Mouse (Mus musculus) CH12.LX (cell line): Measurements from ENCODE around the gene Dkkl1. TPM values are rescaled to one million over a fixed set of nuclear protein-coding genes. Genes with fewer than 3 reads are reported as not detected.

Experiments used
- DNase-seq: peaks from one replicate; pipeline ENCODE4 v3.0.0-alpha.2; 2013; ENCODE audit errors: extremely low read depth
- H3K27ac ChIP-seq: 2 replicates; pipeline ENCODE4 v1.5.1; 2012; ENCODE audit warnings: low read depth, mild to moderate bottlenecking, control low read depth, moderate library complexity; ENCODE audit not compliant: insufficient read depth
- H3K27me3 ChIP-seq: replicated peaks from 2 replicates; pipeline ENCODE3; 2012; ENCODE audit warnings: inconsistent platforms
- H3K36me3 ChIP-seq, 2 experiments: replicated peaks in 1 of 2; 2 replicates each; pipeline versions ENCODE3 to v1.6.1; 2012; ENCODE audit warnings: inconsistent platforms in 1 of 2, low read length in 1 of 2, mild to moderate bottlenecking in 1 of 2, mixed read lengths in 1 of 2, moderate library complexity in 1 of 2; ENCODE audit not compliant: control insufficient read depth in 1 of 2, insufficient read depth in 1 of 2
- H3K4me1 ChIP-seq, 2 experiments: 2 replicates each; pipeline ENCODE4 v1.6.1; 2012; ENCODE audit warnings: inconsistent platforms in 1 of 2, moderate library complexity in 1 of 2; ENCODE audit not compliant: insufficient read depth in 2 of 2, control insufficient read depth in 1 of 2
- H3K4me2 ChIP-seq: 2 replicates; pipeline ENCODE4 v1.6.1; 2012; ENCODE audit warnings: low read depth, mild to moderate bottlenecking, control low read depth; ENCODE audit not compliant: poor library complexity, insufficient read depth, severe bottlenecking
- H3K4me3 ChIP-seq, 3 experiments: fragments of 150-350 bp in 1 of 3; sonication (generic) in 1 of 3; replicated peaks in 1 of 3; 2 replicates each; pipeline versions ENCODE3 to v1.5.1; 2011 to 2012; ENCODE audit warnings: low read depth in 2 of 3, low read length in 2 of 3, mild to moderate bottlenecking in 2 of 3, moderate library complexity in 2 of 3, control low read depth in 1 of 3, improper control_type of control experiment in 1 of 3, inconsistent platforms in 1 of 3, mixed read lengths in 1 of 3; ENCODE audit not compliant: poor library complexity in 1 of 3
- H3K79me2 ChIP-seq: replicated peaks from 2 replicates; pipeline ENCODE4 v1.6.1; 2012; ENCODE audit warnings: mild to moderate bottlenecking, moderate library complexity; ENCODE audit not compliant: control insufficient read depth, poor library complexity, insufficient read depth, severe bottlenecking; ENCODE audit errors: extremely low read depth
- H3K9ac ChIP-seq: 2 replicates; pipeline ENCODE4 v1.6.1; 2012; ENCODE audit warnings: low read depth, mild to moderate bottlenecking, control low read depth, moderate library complexity; ENCODE audit not compliant: insufficient read depth
- H3K9me3 ChIP-seq: replicated peaks from 2 replicates; pipeline ENCODE3; 2012; ENCODE audit warnings: low read length, inconsistent platforms, mixed read lengths
- BHLHE40 ChIP-seq: IDR thresholded peaks from 2 replicates; pipeline ENCODE4 v1.6.1; 2011; ENCODE audit warnings: mild to moderate bottlenecking, low read depth, low read length, improper control_type of control experiment
- CHD2 ChIP-seq: IDR thresholded peaks from 2 replicates; pipeline ENCODE4 v1.6.1; 2011; ENCODE audit warnings: low read length, improper control_type of control experiment
- CTCF ChIP-seq, 2 experiments: IDR thresholded peaks in 1 of 2; conservative IDR thresholded peaks in 1 of 2; 2 replicates each; pipeline ENCODE4 v1.5.1; 2011 to 2012; ENCODE audit warnings: low read depth in 2 of 2, low read length in 2 of 2, improper control_type of control experiment in 1 of 2, inconsistent platforms in 1 of 2, mild to moderate bottlenecking in 1 of 2, moderate library complexity in 1 of 2
- E2F4 ChIP-seq: IDR thresholded peaks from 2 replicates; pipeline ENCODE4 v1.6.1; 2011; ENCODE audit warnings: low read depth, low read length, improper control_type of control experiment; ENCODE audit not compliant: insufficient replicate concordance
- EP300 ChIP-seq: IDR thresholded peaks from 2 replicates; pipeline ENCODE4 v1.6.1; 2011; ENCODE audit warnings: low read length, improper control_type of control experiment
- HCFC1 ChIP-seq: IDR thresholded peaks from 2 replicates; pipeline ENCODE4 v1.6.1; 2012; ENCODE audit warnings: low read depth, mild to moderate bottlenecking, inconsistent platforms, low read length, improper control_type of control experiment
- JUN ChIP-seq: IDR thresholded peaks from 2 replicates; pipeline ENCODE4 v1.6.1; 2011; ENCODE audit warnings: low read depth, mild to moderate bottlenecking, low read length, improper control_type of control experiment, moderate library complexity; ENCODE audit not compliant: insufficient read depth
- MAX ChIP-seq: IDR thresholded peaks from 2 replicates; pipeline ENCODE4 v1.6.1; 2011; ENCODE audit warnings: low read length, improper control_type of control experiment
- MAZ ChIP-seq: IDR thresholded peaks from 2 replicates; pipeline ENCODE4 v1.6.1; 2012; ENCODE audit warnings: low read depth, mild to moderate bottlenecking, inconsistent platforms, low read length, improper control_type of control experiment, moderate library complexity
- MEF2A ChIP-seq: IDR thresholded peaks from 2 replicates; pipeline ENCODE4 v1.6.1; 2014; ENCODE audit warnings: low read depth, mild to moderate bottlenecking, inconsistent platforms, low read length, improper control_type of control experiment, borderline replicate concordance
- MXI1 ChIP-seq: IDR thresholded peaks from 2 replicates; pipeline ENCODE4 v1.6.1; 2011; ENCODE audit warnings: mild to moderate bottlenecking, low read depth, low read length, improper control_type of control experiment
- NRF1 ChIP-seq: IDR thresholded peaks from 2 replicates; pipeline ENCODE4 v1.6.1; 2014; ENCODE audit warnings: low read depth, mild to moderate bottlenecking, inconsistent platforms, low read length, improper control_type of control experiment, moderate library complexity
- POLR2AphosphoS2 ChIP-seq: IDR thresholded peaks from 2 replicates; pipeline ENCODE4 v1.6.1; 2011; ENCODE audit warnings: low read depth, low read length, improper control_type of control experiment
- RAD21 ChIP-seq: IDR thresholded peaks from 2 replicates; pipeline ENCODE4 v1.6.1; 2011; ENCODE audit warnings: low read depth, mild to moderate bottlenecking, low read length, improper control_type of control experiment, moderate library complexity
- SIN3A ChIP-seq: IDR thresholded peaks from 2 replicates; pipeline ENCODE4 v1.6.1; 2012; ENCODE audit warnings: low read length, improper control_type of control experiment, inconsistent platforms
- SMC3 ChIP-seq: IDR thresholded peaks from 2 replicates; pipeline ENCODE4 v1.6.1; 2011; ENCODE audit warnings: low read depth, low read length, improper control_type of control experiment
- UBTF ChIP-seq: IDR thresholded peaks from 2 replicates; pipeline ENCODE4 v1.6.1; 2012; ENCODE audit warnings: low read depth, mild to moderate bottlenecking, inconsistent platforms, low read length, improper control_type of control experiment, moderate library complexity
- USF2 ChIP-seq: conservative IDR thresholded peaks from 2 replicates; pipeline ENCODE4 v1.6.1; 2011; ENCODE audit warnings: low read depth, low read length, improper control_type of control experiment
- ZKSCAN1 ChIP-seq: IDR thresholded peaks from 2 replicates; pipeline ENCODE4 v1.6.1; 2012; ENCODE audit warnings: low read depth, inconsistent platforms, low read length, improper control_type of control experiment, borderline replicate concordance
- ZNF384 ChIP-seq: IDR thresholded peaks from 2 replicates; pipeline ENCODE4 v1.6.1; 2012; ENCODE audit warnings: low read depth, low read length, improper control_type of control experiment, inconsistent platforms
- dilution Hi-C: fragments of 300-500 bp; cut with MboI; formaldehyde crosslinking; loops from 2 replicates; pipeline ENCODE4 v1.14.3; 2020; ENCODE audit warnings: low sequenced_read_pairs; ENCODE audit not compliant: extremely low pct_unique_long_range_greater_than_20kb, extremely low pct_ligation_motif_present
- in situ Hi-C: fragments of 300-500 bp; cut with MboI; formaldehyde crosslinking; loops from 3 replicates; pipeline ENCODE4 v1.14.3; 2019; ENCODE audit warnings: low sequenced_read_pairs, low pct_ligation_motif_present, low pct_unique_long_range_greater_than_20kb, mixed read lengths
- polyA plus RNA-seq: library from polyadenylated mRNA; unstranded; fragments of >175 nt; gene quantifications from 2 replicates; pipeline ENCODE4 v1.2.1, GENCODE M21; 2012; ENCODE audit warnings: low read depth; ENCODE audit not compliant: insufficient read length
- total RNA-seq, 2 experiments: library from RNA; depleted of rRNA; stranded (reverse); fragments of 300-350 nt in 1 of 2; fragments of >200 nt in 1 of 2; gene quantifications; 2 replicates each; pipeline ENCODE4 v1.2.3; 2012 to 2014

Dkkl1 gene
- total and polyA plus RNA-seq, 3 experiments: 0.24 to 1.6 (median 0.44) TPM

GRCm38 (mm10) chr7:45253806-45254205 lies 41.9 kb upstream of the Dkkl1 start:
- peaks cover 0 to 5% of the 10 kb centered on the region in 2 experiments; a peak in 1 of 4 replicates for H3K4me1 ChIP-seq
- H3K9ac ChIP-seq: no peak overlapping the region
- no peak overlapping the region for H3K27ac ChIP-seq
- no peak overlapping the region for H3K4me2 ChIP-seq
- TF ChIP-seq EP300 (no peak), E2F4 (no peak), CHD2 (no peak), UBTF (no peak), JUN (no peak), POLR2AphosphoS2 (no peak), MAX (no peak), HCFC1 (no peak), MAZ (no peak), RAD21 (no peak), SMC3 (no peak), ZNF384 (no peak), ZKSCAN1 (no peak), CTCF (conservative IDR thresholded peaks at IDR 0.05 in 1 of 2, IDR thresholded peaks at IDR 0.05 in 1 of 2; ENCODE audit: low read depth in 2 of 2, low read length in 2 of 2) (no peak), MEF2A (no peak), SIN3A (no peak), BHLHE40 (no peak)
- TF ChIP-seq, all 38 proteins: peak for 0
- dilution Hi-C loops: no loop called here
- H3K9me3 ChIP-seq: no peaks in the 10 kb centered on the region
- in situ Hi-C loops: no loop called here
- DNase-seq: no peak
- no peaks in the 10 kb centered on the region for H3K36me3 ChIP-seq
- H3K79me2 ChIP-seq: no peaks in the 10 kb centered on the region
- no peak overlapping the region for H3K4me3 ChIP-seq
- H3K27me3 ChIP-seq: no peaks in the 10 kb centered on the region

- dilution Hi-C loops: no loop called here
- TF ChIP-seq MXI1 (no peak), USF2 (no peak), CHD2 (no peak), NRF1 (no peak), BHLHE40 (no peak), E2F4 (no peak), MEF2A (no peak)
Observed at GRCm38 (mm10) chr7:45247666-45248065, 35.7 kb upstream of the Dkkl1 start.

More at GRCm38 (mm10) chr7:45247666-45248065, 35.7 kb upstream of the Dkkl1 start:
- Histone ChIP-seq H3K9me3 (no peaks in the 10 kb centered on the region), H3K27me3 (no peaks in the 10 kb centered on the region), H3K27ac (no peak overlapping the region), H3K4me3 (no peak overlapping the region), H3K4me2 (no peak overlapping the region), H3K79me2 (no peaks in the 10 kb centered on the region), H3K36me3 (no peaks in the 10 kb centered on the region), H3K9ac (no peak overlapping the region), H3K4me1 (peaks cover 0 to 2% of the 10 kb centered on the region in 2 experiments; a peak in 1 of 4 replicates)
- DNase-seq: no peak
- in situ Hi-C loops: no loop called here
